Mouse (Mus musculus) kidney, adult 2 months (tissue): ENCODE results near the gene Susd6.

Experiments
- CTCF ChIP-seq: fragments of 200-500 bp; conservative IDR thresholded peaks from 2 replicates; pipeline ENCODE4 v1.5.1; 2011; ENCODE audit warnings: low read depth, mild to moderate bottlenecking, control low read depth, low read length, moderate library complexity, mixed read lengths; ENCODE audit not compliant: insufficient read depth, insufficient read length
- POLR2A ChIP-seq: fragments of 200-500 bp; IDR thresholded peaks from one replicate; pipeline ENCODE4 v1.6.1; 2011; ENCODE audit warnings: low read depth, low read length, control low read depth

GRCm38 (mm10) chr12:80817697-80818235 lies 27.5 kb downstream of the Susd6 start:
- no peak for TF ChIP-seq POLR2A
- no peak for TF ChIP-seq CTCF
